Mouse (Mus musculus): ENCODE data around the gene Olfr1218.
"Not testable (repeated sequence)": the region's sequence is repeated elsewhere in the genome, so short reads cannot be mapped to it uniquely, and the experiment has no call there.

Olfr1218 gene

GRCm38 (mm10) chr2:89061087-89061486 is at the start of gene Olfr1218:
TSS of gene Olfr1218 (minus strand) at chr2:89061187.
- no peak for DNase-seq

GRCm38 (mm10) chr2:89106735-89107134 is 45.7 kb upstream of the Olfr1218 start, which contains the start of gene Olfr1220:
TSS of gene Olfr1220 (minus strand) at chr2:89106835.
- DNase-seq = no peak

GRCm38 (mm10) chr2:89105651-89106050 is 44.7 kb upstream of the Olfr1218 start:
- no peak for DNase-seq

GRCm38 (mm10) chr2:89093848-89094247 is 32.9 kb upstream of the Olfr1218 start:
- no peak for DNase-seq

- DNase-seq = no peak
Observed at GRCm38 (mm10) chr2:89083413-89083812, 22.4 kb upstream of the Olfr1218 start, which contains the start of gene Olfr1219. TSS of gene Olfr1219 (minus strand) at chr2:89083513.

- no peak for DNase-seq
Observed at GRCm38 (mm10) chr2:89081487-89081886, 20.5 kb upstream of the Olfr1218 start.

GRCm38 (mm10) chr2:89031965-89032364 is 29.0 kb downstream of the Olfr1218 start, which contains the start of gene Olfr1217:
TSS of gene Olfr1217 (minus strand) at chr2:89032065.
- DNase-seq = no peak

- DNase-seq = not testable (repeated sequence)
Observed at GRCm38 (mm10) chr2:89021436-89021835, 39.6 kb downstream of the Olfr1218 start.

GRCm38 (mm10) chr2:89018240-89018639 is 42.7 kb downstream of the Olfr1218 start, which contains the start of gene Olfr1216:
TSS of gene Olfr1216 (minus strand) at chr2:89018340.
- no peak for DNase-seq

- DNase-seq = no peak
Observed at GRCm38 (mm10) chr2:89006873-89007272, 54.1 kb downstream of the Olfr1218 start, which contains the start of gene Olfr1215. TSS of gene Olfr1215 (minus strand) at chr2:89006973.

Measured in liver (tissue).